Mouse (Mus musculus) embryonic facial prominence, embryonic 12.5 days (tissue): ENCODE data around the gene Fam71f2. TPM values are rescaled to one million over a fixed set of nuclear protein-coding genes. Genes with fewer than 3 reads are reported as not detected.

Experiments
- ATAC-seq: fragments of 200-750 bp; cut with Nextera tagmentation; 2 replicates; pipeline ENCODE4 v1.8.0; 2017; ENCODE audit not compliant: insufficient number of reproducible peaks, insufficient read depth, low FRiP score, low TSS enrichment
- H3K27ac ChIP-seq: fragments of 300-500 bp; sonication (generic); 2 replicates; pipeline ENCODE4 v1.5.1; 2016; ENCODE audit warnings: mild to moderate bottlenecking
- H3K27me3 ChIP-seq: fragments of 300-500 bp; sonication (generic); 2 replicates; pipeline ENCODE4 v1.6.1; 2016; ENCODE audit warnings: mild to moderate bottlenecking, moderate library complexity
- H3K36me3 ChIP-seq: fragments of 300-500 bp; sonication (generic); 2 replicates; pipeline ENCODE4 v1.6.1; 2016; ENCODE audit warnings: mild to moderate bottlenecking
- H3K4me1 ChIP-seq: fragments of 300-500 bp; sonication (generic); 2 replicates; pipeline ENCODE4 v1.6.1; 2016
- H3K4me2 ChIP-seq: fragments of 300-500 bp; sonication (generic); replicated peaks from 2 replicates; pipeline ENCODE4 v1.6.1; 2016; ENCODE audit warnings: mild to moderate bottlenecking, moderate library complexity
- H3K4me3 ChIP-seq: fragments of 300-500 bp; sonication (generic); 2 replicates; pipeline ENCODE4 v1.5.1; 2016; ENCODE audit warnings: mild to moderate bottlenecking
- H3K9ac ChIP-seq: fragments of 300-500 bp; sonication (generic); 2 replicates; pipeline ENCODE4 v1.6.1; 2016; ENCODE audit warnings: mild to moderate bottlenecking, moderate library complexity
- H3K9me3 ChIP-seq: fragments of 300-500 bp; sonication (generic); 2 replicates; pipeline ENCODE4 v1.6.1; 2016; ENCODE audit warnings: mild to moderate bottlenecking, moderate library complexity
- WGBS: fragments of 180-500 bp; shearing (Covaris S2); methylation state at CpG from one replicate; pipeline ENCODE4 v1.1.7; 2016; 5-methylcytosine and 5-hydroxymethylcytosine counted together
- polyA plus RNA-seq: library from polyadenylated mRNA; unstranded; fragments of >200 nt; fragmentation: Nextera tagmentation; extraction: Ambion mirVana; gene quantifications from 2 replicates; pipeline ENCODE4 v1.2.1, GENCODE M21; 2016

The Fam71f2 gene
- polyA plus RNA-seq, 1 experiment from 2014 or later = 0.27 TPM

DNA sequence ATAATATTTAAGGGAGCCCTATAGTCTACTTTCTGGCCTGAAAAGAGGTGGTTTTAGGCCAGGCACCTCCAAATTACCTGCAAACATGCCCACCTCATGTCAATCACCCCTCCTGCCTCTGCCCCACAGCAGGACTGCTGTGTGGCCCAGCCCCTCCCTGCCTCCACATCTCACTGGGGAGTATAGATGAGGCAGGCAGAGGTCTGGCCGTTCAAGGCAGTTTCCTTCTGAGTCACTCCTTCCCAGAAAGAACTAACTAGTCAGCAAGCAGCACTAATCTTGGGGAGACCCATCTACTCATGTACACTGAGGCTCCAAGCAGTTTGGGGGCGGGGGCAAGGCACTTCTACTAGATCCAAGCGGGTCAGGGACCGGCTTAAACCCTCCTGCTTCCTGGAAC is 32.3 kb upstream of the Fam71f2 start:
- WGBS = 51% methylated on average over 4 of the region's 4 CpGs
- Histone ChIP-seq H3K9ac (no peak overlapping the region), H3K27me3 (no peaks in the 10 kb centered on the region), H3K4me3 (no peak overlapping the region), H3K36me3 (no peaks in the 10 kb centered on the region), H3K9me3 (no peaks in the 10 kb centered on the region), H3K4me2 (no peak overlapping the region), H3K4me1 (no peaks in the 10 kb centered on the region), H3K27ac (no peak overlapping the region)
- ATAC-seq = no peak

DNA sequence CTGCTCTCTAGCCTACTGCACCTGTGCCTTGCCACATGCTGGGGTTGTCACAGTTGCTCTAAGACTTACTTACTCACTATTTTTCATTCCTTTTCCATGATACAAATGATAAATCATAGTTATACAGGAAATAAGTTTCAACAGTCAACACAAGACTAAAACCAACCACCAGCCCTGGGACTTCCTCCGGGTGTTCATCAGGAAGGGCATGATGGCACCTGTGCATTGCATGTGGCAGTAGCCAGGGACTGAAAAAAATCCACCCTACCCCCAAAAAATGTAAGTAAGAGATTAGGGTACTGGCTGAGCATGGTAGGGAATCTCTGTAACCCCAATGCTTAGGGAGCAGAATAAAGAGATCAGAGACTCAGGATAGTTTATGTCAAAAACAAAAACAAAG is 20.0 kb upstream of the Fam71f2 start:
- H3K27me3 ChIP-seq = no peaks in the 10 kb centered on the region
- WGBS = 88% methylated on average over 1 of the region's 1 CpGs
- H3K36me3 ChIP-seq = no peaks in the 10 kb centered on the region
- no peaks in the 10 kb centered on the region for H3K9me3 ChIP-seq
- H3K4me1 ChIP-seq = 0 out of 2 replicates have a peak, but pooled peaks cover 7% of the 10 kb centered on the region
- no peak overlapping the region for H3K4me3 ChIP-seq
- H3K27ac ChIP-seq = no peak overlapping the region
- H3K4me2 ChIP-seq = no peak overlapping the region
- ATAC-seq = no peak
- no peak overlapping the region for H3K9ac ChIP-seq

DNA sequence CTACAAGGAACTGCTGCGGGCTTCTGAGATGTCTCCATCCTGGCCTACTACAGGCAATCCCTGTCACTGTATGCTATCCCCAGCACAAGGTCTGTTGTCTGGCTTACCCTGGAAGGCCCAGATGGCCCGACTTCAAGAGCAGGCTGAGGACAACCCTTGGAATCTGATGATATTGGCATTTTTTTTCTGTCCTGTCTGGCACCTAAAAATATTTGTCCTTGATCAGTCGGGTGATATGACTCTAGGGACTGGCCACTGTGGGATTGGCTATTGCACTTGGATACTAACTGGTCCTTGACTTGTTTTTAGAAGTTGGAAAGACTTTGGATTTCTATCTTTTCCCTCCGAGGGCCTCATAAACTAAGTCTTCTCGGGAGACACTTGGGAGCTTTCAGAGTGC is 17.6 kb upstream of the Fam71f2 start:
- H3K4me2 ChIP-seq = no peak overlapping the region
- no peaks in the 10 kb centered on the region for H3K4me1 ChIP-seq
- H3K9me3 ChIP-seq = no peaks in the 10 kb centered on the region
- ATAC-seq = no peak
- no peaks in the 10 kb centered on the region for H3K36me3 ChIP-seq
- no peak overlapping the region for H3K4me3 ChIP-seq
- WGBS = 80% methylated on average over 5 of the region's 5 CpGs
- no peak overlapping the region for H3K27ac ChIP-seq
- H3K27me3 ChIP-seq = no peaks in the 10 kb centered on the region
- H3K9ac ChIP-seq = no peak overlapping the region

DNA sequence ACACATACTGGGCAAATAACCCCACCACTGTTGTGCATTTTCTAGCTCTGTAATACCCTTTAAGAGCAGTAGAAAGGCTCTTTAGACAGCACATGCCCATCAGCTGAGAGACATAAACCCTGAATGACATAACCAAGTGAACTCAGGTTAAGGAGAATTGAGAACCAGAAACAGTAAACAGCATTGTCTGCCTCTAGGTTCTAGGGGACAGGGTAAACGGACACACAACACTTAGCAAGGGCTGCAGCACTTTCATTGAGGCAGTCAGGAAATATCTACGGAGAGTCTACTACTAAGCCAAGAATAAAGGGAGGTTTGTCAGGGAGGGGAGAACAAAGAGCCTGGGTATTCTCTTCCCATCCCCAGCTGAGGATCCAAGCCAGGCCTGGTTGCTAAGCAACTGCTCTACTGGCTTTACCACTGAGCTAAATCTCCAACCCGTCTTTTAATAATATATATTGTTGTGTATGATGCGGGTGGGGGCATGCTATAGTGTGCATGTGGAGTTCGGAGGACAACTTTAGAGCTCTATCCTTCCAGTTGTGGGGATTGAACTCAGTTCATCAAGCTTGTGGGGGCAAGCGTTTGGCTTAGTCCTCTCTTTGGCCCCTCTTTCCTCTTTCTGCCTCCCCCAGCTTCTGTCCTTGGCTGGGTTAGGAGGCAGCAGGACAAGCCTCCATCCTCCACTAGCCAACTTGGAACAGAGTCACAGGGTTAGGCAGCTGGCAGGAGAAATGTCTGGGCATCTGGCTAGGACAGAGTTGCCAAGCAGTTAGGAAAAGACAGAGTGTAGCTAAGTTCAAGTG is 15.5 kb upstream of the Fam71f2 start:
- Histone ChIP-seq H3K9ac (no peak overlapping the region), H3K4me1 (no peaks in the 10 kb centered on the region), H3K9me3 (no peaks in the 10 kb centered on the region), H3K27ac (no peak overlapping the region), H3K27me3 (no peaks in the 10 kb centered on the region), H3K4me2 (no peak overlapping the region), H3K4me3 (no peak overlapping the region), H3K36me3 (no peaks in the 10 kb centered on the region)
- 51% methylated on average over 6 of the region's 6 CpGs for WGBS
- no peak for ATAC-seq

DNA sequence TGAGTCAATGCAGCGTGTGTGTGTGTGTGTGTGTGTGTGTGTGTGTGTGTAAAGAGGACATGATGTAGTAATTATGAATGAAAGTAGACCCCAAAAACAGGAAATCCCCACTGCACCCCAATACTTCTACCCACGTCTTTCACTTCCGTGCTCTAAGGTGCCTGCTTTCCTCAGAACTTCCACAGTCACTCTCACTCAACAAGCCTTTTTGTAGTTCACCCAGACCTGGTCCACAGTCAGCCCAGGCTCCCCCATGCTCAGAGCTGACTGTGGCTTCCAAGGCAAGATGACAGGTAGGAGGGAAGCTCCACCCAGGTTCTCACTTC is 15.0 kb upstream of the Fam71f2 start:
- Histone ChIP-seq H3K4me3 (no peak overlapping the region), H3K36me3 (no peaks in the 10 kb centered on the region)
- WGBS = 69% methylated on average over 3 of the region's 3 CpGs

DNA sequence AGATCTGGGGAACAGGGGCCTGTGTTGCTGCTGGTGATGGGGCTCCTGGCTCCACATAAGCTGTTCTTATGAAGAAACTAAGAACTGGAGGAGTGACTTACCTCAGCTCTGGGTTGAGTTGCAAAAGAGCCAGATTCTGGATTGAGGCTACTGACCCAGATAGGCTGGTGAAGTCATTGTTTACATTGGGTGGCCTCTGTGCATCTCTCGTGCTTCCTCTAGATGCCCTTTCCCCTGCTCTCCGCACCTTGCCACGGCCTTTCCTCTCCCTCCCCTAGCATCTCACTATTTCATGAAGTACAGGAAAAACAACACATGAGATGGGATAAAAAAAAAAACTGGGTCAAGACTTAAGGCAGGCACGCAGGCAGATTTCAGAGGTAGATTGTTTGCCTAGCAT is 12.5 kb upstream of the Fam71f2 start:
- Histone ChIP-seq H3K27ac (no peak overlapping the region), H3K27me3 (no peaks in the 10 kb centered on the region), H3K36me3 (no peaks in the 10 kb centered on the region), H3K4me1 (no peaks in the 10 kb centered on the region), H3K9ac (no peak overlapping the region), H3K4me3 (no peak overlapping the region), H3K9me3 (no peaks in the 10 kb centered on the region), H3K4me2 (no peak overlapping the region)
- 57% methylated on average over 4 of the region's 4 CpGs for WGBS
- no peak for ATAC-seq

More for the DNA sequence above, 15.0 kb upstream of the Fam71f2 start:
- H3K9me3 ChIP-seq = no peaks in the 10 kb centered on the region
- no peaks in the 10 kb centered on the region for H3K4me1 ChIP-seq
- no peak overlapping the region for H3K4me2 ChIP-seq
- no peaks in the 10 kb centered on the region for H3K27me3 ChIP-seq
- no peak overlapping the region for H3K9ac ChIP-seq
- ATAC-seq = no peak
- no peak overlapping the region for H3K27ac ChIP-seq

DNA sequence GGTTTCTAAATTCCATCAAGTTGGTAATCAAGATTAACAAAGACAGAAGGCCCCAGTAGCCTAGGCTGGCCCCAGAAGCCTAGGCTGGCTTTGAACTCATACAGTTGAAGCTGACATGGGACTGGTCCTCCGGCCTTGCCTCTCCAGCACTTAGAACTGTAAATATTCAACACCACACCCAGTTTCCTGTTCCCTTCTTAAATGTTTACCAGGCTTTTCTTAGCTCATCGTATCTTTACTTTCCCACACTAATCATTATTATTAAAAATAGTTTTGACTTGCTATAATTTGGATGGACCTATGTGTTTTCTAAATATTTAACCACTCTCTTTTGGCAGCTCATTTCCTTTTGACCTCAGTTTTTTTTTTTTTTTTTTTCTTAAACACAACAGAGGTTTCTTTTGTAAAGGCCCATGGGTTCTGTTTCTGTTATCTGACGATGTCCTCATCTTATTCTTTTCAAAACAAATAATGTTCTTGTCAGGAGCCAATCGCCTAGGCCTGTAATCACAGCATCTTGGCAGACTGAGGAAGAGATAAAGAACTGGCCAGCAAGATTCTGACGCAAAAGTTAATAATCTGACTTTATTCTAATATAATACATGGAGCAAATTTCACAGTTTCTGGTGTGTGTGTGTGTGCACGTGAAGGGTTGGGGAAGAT is 10.3 kb upstream of the Fam71f2 start:
- Histone ChIP-seq H3K36me3 (no peaks in the 10 kb centered on the region), H3K4me3 (no peak overlapping the region), H3K4me1 (0 out of 2 replicates have a peak, but pooled peaks cover 8% of the 10 kb centered on the region), H3K27ac (no peak overlapping the region), H3K27me3 (no peaks in the 10 kb centered on the region), H3K4me2 (no peak overlapping the region), H3K9ac (no peak overlapping the region), H3K9me3 (no peaks in the 10 kb centered on the region)
- no peak for ATAC-seq
- WGBS = 69% methylated on average over 6 of the region's 6 CpGs

DNA sequence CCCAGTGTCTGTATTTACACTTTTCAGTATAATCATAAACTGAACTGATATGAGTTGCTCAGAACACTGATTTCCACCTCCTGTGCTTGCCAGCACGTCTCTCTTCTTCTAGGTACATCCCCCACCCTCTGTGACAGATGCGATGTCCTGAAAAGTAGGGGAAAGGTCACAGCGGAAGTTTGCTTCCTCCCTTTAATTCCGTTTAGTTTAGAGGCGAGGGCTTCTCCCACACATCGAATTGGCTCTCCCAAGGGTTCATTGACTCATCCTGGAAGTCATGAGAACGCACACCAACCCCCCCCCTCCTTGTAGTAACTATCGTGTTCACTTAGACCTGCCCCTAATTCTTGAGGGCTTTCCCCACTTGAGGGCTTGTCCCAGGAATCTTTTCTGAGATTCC is 8.4 kb upstream of the Fam71f2 start:
- 12% methylated on average over 8 of the region's 8 CpGs for WGBS
- Histone ChIP-seq H3K27ac (no peak overlapping the region), H3K27me3 (no peaks in the 10 kb centered on the region), H3K9me3 (no peaks in the 10 kb centered on the region), H3K9ac (no peak overlapping the region), H3K36me3 (peaks cover 10% of the 10 kb centered on the region), H3K4me1 (0 out of 2 replicates have a peak, but pooled peaks cover 8% of the 10 kb centered on the region), H3K4me2 (no peak overlapping the region), H3K4me3 (no peak overlapping the region)
- no peak for ATAC-seq

DNA sequence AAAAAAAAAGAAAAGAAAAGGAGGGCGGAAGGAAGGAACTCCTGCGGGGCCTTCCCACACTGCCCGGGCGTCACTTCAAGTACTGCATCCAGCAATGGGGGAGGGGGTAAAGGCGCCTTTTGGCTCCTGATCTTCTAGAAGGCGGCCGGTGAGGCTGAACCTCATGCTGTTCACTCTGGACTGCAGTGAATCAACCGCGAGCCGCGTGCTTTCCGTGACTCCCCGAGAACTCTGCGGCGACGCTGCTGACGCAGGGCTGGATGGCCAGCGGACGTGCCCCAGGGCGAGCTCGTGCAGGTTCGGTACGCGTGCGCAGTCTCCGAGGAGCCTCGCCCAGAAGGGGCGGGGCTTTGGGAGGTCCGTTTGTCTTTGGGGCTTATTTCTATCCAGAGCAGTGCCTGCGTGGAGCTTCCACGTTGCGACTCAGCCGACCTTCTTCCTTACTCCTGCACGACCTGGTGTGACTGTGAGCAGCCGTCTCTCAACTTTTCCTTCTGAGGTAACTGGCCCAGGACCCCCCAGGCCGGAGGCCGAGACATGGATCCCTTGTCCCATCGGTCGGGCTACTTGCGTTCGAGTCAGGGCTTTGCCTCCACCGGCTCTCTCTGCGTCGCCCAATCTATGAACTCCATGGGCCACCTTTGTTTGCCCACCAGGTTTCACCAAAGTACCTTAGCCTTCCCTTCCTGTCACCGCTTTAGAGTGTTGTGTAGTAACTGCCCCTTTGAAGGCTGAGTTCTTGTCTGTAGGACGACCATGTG is 6.9 kb upstream of the Fam71f2 start, which contains the start of gene Hilpda:
Gene Hilpda (plus strand): TSS at position 177 of the 761 bp plus-strand sequence.
- peaks cover 10% of the 10 kb centered on the region for H3K36me3 ChIP-seq
- peak within 1 kb of the TSS; percentile 69; the same call in 1 of the 2 replicates for H3K27ac ChIP-seq
- ATAC-seq = peak; percentile 97
- H3K4me3 ChIP-seq = peak within 1 kb of the TSS; percentile 60
- H3K4me2 ChIP-seq = peak within 1 kb of the TSS; percentile 52
- peak within 1 kb of the TSS; percentile 63 for H3K9ac ChIP-seq
- no peaks in the 10 kb centered on the region for H3K9me3 ChIP-seq
- 0 out of 2 replicates have a peak, but pooled peaks cover 8% of the 10 kb centered on the region for H3K4me1 ChIP-seq
- H3K27me3 ChIP-seq = no peaks in the 10 kb centered on the region
- WGBS = under 1% methylated on average over 46 of the region's 46 CpGs

DNA sequence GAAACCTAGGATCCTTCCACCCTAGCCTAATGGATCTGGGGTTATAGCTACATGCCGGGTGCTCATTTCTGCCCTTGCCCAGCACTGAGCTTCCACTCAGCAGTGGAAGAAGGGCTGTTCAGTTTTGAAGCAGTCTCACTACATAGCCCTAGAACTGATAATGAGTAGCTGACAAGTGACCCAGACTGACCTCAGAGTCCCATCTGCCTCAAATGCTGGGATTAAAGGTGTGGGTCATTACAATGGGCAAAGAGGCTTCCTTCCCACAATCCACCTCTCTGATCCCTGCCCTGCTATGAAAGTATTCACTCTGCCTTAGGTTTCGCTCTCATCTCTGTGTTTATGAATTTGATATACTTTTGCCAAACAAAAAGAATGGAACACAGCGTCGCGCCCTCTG is 2.6 kb upstream of the Fam71f2 start:
- ATAC-seq = no peak
- no peak overlapping the region for H3K4me2 ChIP-seq
- no peaks in the 10 kb centered on the region for H3K9me3 ChIP-seq
- H3K4me3 ChIP-seq = no peak overlapping the region
- no peaks in the 10 kb centered on the region for H3K27me3 ChIP-seq
- H3K27ac ChIP-seq = no peak overlapping the region
- 93% methylated on average over 5 of the region's 5 CpGs for WGBS
- H3K36me3 ChIP-seq = peaks cover 10% of the 10 kb centered on the region
- H3K9ac ChIP-seq = no peak overlapping the region
- 0 out of 2 replicates have a peak, but pooled peaks cover 8% of the 10 kb centered on the region for H3K4me1 ChIP-seq

DNA sequence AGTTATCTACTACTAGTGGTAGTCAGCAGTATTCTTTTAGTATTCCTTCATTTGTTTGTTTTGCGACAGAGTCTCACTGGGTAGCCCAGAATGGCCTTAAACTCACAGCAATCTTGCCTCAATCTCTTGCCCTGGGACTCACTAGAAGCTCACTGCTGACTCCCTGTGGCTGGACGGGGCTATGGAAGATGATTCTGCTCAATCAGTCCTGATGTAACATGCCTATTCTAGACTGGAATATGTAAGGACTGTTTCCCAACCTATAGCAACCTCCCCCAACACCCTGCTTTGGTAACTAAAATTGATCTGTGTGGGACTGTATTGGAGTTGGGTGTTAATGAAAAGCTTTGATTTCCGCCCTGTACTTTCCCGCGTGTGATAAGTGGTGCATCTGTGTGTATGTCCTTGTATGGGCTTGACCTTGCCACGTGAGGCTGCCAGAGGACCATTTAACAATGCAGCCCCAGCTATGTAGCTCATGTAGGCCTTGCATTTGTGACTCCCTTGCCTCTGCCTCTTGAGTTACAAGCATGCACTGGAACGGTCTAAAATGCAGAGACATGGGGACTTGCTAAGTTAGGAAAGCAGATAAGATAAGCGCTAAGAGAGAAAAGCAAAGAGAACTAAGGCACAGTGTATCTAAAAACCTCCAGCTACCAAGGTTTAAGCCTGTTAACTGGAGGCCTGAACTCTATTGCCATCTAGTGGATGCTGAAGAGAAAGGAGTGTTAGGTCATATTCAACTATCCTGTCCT is 703 bp upstream of the Fam71f2 start:
- WGBS = 31% methylated on average over 8 of the region's 8 CpGs
- Histone ChIP-seq H3K9me3 (no peaks in the 10 kb centered on the region), H3K4me2 (no peak overlapping the region), H3K27ac (no peak overlapping the region), H3K9ac (no peak overlapping the region), H3K4me1 (0 out of 2 replicates have a peak, but pooled peaks cover 1% of the 10 kb centered on the region), H3K4me3 (no peak overlapping the region), H3K27me3 (no peaks in the 10 kb centered on the region), H3K36me3 (peaks cover 10% of the 10 kb centered on the region)
- no peak for ATAC-seq
